8 mouse cellular contexts compared by ENCODE assay signal in the genomic region with DNA sequence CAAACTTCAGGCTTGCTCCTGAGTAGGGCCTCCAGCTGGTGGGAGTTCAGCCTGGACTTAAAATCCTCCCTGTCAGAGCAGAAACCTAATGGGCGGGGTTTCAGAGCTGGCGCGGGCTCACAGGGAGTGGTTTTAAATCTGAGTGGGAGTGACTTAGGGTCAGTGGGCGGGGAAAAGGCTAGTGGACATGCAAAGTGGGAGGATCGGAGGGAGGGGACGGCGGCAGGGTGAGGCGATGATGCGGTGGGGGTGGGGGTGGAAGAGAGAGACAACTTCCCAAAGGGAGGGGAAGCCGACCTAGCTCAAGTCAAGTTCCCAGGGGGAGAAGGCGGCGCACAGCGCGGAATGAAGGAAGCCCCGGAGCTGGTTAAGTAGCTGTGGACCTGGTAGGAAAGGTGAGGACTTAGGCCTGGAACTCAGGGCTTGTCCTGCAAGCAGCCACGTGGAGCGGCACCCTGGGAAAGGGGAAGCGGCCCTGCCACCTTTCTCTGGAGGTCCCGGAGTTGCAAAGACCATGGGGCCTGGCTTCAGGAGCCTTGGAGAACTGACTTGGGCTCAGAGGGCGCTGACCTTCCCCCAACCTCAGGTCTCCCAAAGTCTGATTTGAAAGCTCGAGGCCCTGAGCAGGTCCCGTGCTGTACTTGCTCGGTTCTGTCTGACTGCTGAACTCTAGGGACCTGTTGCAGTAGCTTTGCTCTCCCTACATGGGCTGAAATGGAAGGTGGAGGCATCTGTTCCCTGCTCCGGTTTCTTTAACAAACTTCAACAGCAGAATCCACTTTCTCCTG. TPM values are rescaled to one million over a fixed set of nuclear protein-coding genes. Genes with fewer than 3 reads are reported as not detected.
DNase-seq lines count a peak whose midpoint lies in the region; ATAC-seq lines count a peak whose summit lies in the region.

A gene (plus strand): TSS at position 238 of the 788 bp plus-strand sequence.

- H3K4me3 ChIP-seq in heart, embryonic 14.5 days (ENCODE audit: control insufficient read depth in 1 of 2, insufficient read depth in 1 of 2, low read depth in 1 of 2, low read length in 2 of 2) = peak within 1 kb of the TSS; percentile 57 to 80
- H3K4me3 ChIP-seq in liver, embryonic 13.5 days (replicated peaks) = peak within 1 kb of the TSS; percentile 69
- H3K4me3 ChIP-seq in stomach, embryonic 14.5 days (ENCODE audit: low read depth, low read length) = peak within 1 kb of the TSS; percentile 56

- WGBS in heart, embryonic 14.5 days = under 1% methylated on average over 23 of the region's 24 CpGs
- WGBS in liver, embryonic 13.5 days (ENCODE audit: insufficient replicate concordance) = 1% methylated on average over 24 of the region's 24 CpGs
- under 1% methylated on average over 24 of the region's 24 CpGs for WGBS in stomach, embryonic 14.5 days

- H3K4me1 ChIP-seq in heart, embryonic 14.5 days (ENCODE audit: control insufficient read depth in 2 of 2, insufficient read depth in 2 of 2, low read length in 2 of 2) = peaks cover 0 to 22% of the 10 kb centered on the region in 2 experiments; a peak in 2 of 4 replicates
- H3K4me1 ChIP-seq in liver, embryonic 13.5 days (replicated peaks) = peaks cover 28% of the 10 kb centered on the region
- no peaks in the 10 kb centered on the region; the same call in 1 of the 2 replicates for H3K4me1 ChIP-seq in stomach, embryonic 14.5 days (ENCODE audit: control insufficient read depth, insufficient read depth, low read length)

- H3K4me2 ChIP-seq in heart, embryonic 14.5 days (ENCODE audit: low read length) = peak within 1 kb of the TSS; percentile 69
- peak within 1 kb of the TSS; percentile 85 for H3K4me2 ChIP-seq in liver, embryonic 13.5 days
- H3K4me2 ChIP-seq in stomach, embryonic 14.5 days (replicated peaks; ENCODE audit: low read depth, low read length) = peak within 1 kb of the TSS; percentile 70

- no peaks in the 10 kb centered on the region for H3K27me3 ChIP-seq in heart, embryonic 14.5 days (ENCODE audit: control insufficient read depth, insufficient read depth, low read length)
- no peaks in the 10 kb centered on the region for H3K27me3 ChIP-seq in liver, embryonic 13.5 days
- no peaks in the 10 kb centered on the region for H3K27me3 ChIP-seq in stomach, embryonic 14.5 days (ENCODE audit: control insufficient read depth, insufficient read depth, low read length)

- H3K9me3 ChIP-seq in heart, embryonic 14.5 days (ENCODE audit: control insufficient read depth, low read length) = no peaks in the 10 kb centered on the region
- no peaks in the 10 kb centered on the region for H3K9me3 ChIP-seq in liver, embryonic 13.5 days (replicated peaks)
- no peaks in the 10 kb centered on the region for H3K9me3 ChIP-seq in stomach, embryonic 14.5 days (ENCODE audit: control insufficient read depth, low read depth, low read length)

- DNase-seq in CD8-positive naive resting alpha-beta T cell, adult 2 months (ENCODE audit: low read depth in 2 of 2, low spot score in 2 of 2) = peak; percentile 14 to 35
- DNase-seq in c-Kit-positive CD71-negative TER-119-negative erythroid progenitor cells, embryonic 14.5 days (ENCODE audit: low read depth) = peak; percentile 90
- peak; percentile 91 for DNase-seq in fibroblast of lung, adult 2 months (ENCODE audit: low read depth)
- peak; percentile 95 for DNase-seq in kidney, postnatal 10 days
- peak; percentile 88 for DNase-seq in liver, embryonic 13.5 days
- peak; percentile 75 for DNase-seq in natural killer cell, adult 2 months (ENCODE audit: low spot score in 2 of 2)

- H3K36me3 ChIP-seq in heart, embryonic 14.5 days (ENCODE audit: control insufficient read depth, insufficient read depth, low read length) = no peaks in the 10 kb centered on the region
- H3K36me3 ChIP-seq in liver, embryonic 13.5 days = no peaks in the 10 kb centered on the region
- H3K36me3 ChIP-seq in stomach, embryonic 14.5 days (ENCODE audit: control insufficient read depth, insufficient read depth, low read length) = no peaks in the 10 kb centered on the region

- ATAC-seq in heart, embryonic 14.5 days (ENCODE audit: insufficient number of reproducible peaks, insufficient read depth, low FRiP score, low read depth) = peak; percentile 96
- peak; percentile 97 for ATAC-seq in liver, embryonic 13.5 days (ENCODE audit: low read depth)
- ATAC-seq in stomach, embryonic 14.5 days (ENCODE audit: insufficient number of reproducible peaks, insufficient read depth, low FRiP score, low read depth) = peak; percentile 98

- H3K27ac ChIP-seq in heart, embryonic 14.5 days (replicated peaks in 1 of 2; ENCODE audit: control insufficient read depth in 1 of 2, insufficient read depth in 1 of 2, low read depth in 2 of 2, low read length in 2 of 2) = peak within 1 kb of the TSS; percentile 78 to 91
- H3K27ac ChIP-seq in liver, embryonic 13.5 days = peak within 1 kb of the TSS; percentile 73
- H3K27ac ChIP-seq in stomach, embryonic 14.5 days (ENCODE audit: low read length) = peak within 1 kb of the TSS; percentile 80

- H3K9ac ChIP-seq in heart, embryonic 14.5 days (ENCODE audit: low read length) = peak within 1 kb of the TSS; percentile 74
- H3K9ac ChIP-seq in liver, embryonic 13.5 days = peak within 1 kb of the TSS; percentile 79
- peak within 1 kb of the TSS; percentile 60 for H3K9ac ChIP-seq in stomach, embryonic 14.5 days (replicated peaks; ENCODE audit: low read depth, low read length)

RNA-seq across cellular contexts. Expression of the gene that starts here (rescaled TPM):
- polyA plus RNA-seq in heart, embryonic 14.5 days (2014; fragmentation: Nextera tagmentation; extraction: Ambion mirVana) = 26.9 and 27.3 TPM in 2 replicates
- 33.5 and 41.4 TPM in 2 replicates for polyA plus RNA-seq in liver, embryonic 13.5 days (2015; fragmentation: Nextera tagmentation; extraction: Ambion mirVana)
- polyA plus RNA-seq in stomach, embryonic 14.5 days (2014; fragmentation: Nextera tagmentation; extraction: Ambion mirVana) = 22.3 and 25.5 TPM in 2 replicates

Comparison
In these comparisons a context has a peak if more than half of its experiments do, and no peak if none do; other contexts are left out.
1. Peak in every context shown above with its lines: DNase-seq, ATAC-seq, H3K4me3 ChIP-seq and H3K27ac ChIP-seq.
2. DNase-seq: peak in every context shown above with its lines; median percentile 95 in kidney, postnatal 10 days; 91 in fibroblast of lung, adult 2 months; 90 in c-Kit-positive CD71-negative TER-119-negative erythroid progenitor cells, embryonic 14.5 days; 88 in liver, embryonic 13.5 days; 75 in natural killer cell, adult 2 months; 24 in CD8-positive naive resting alpha-beta T cell, adult 2 months.